Mouse (Mus musculus) MEL (cell line): Measurements from ENCODE around the gene Efr3b.

Experiments used
- CHD2 ChIP-seq: IDR thresholded peaks from 2 replicates; pipeline ENCODE4 v1.6.1; 2011; ENCODE audit warnings: low read length, improper control_type of control experiment
- CTCF ChIP-seq, 3 experiments: IDR thresholded peaks in 2 of 3; conservative IDR thresholded peaks in 1 of 3; 2 replicates each; pipeline ENCODE4 v1.5.1; 2011 to 2012; ENCODE audit warnings: low read length in 3 of 3, low read depth in 2 of 3, mild to moderate bottlenecking in 2 of 3, improper control_type of control experiment in 1 of 3, inconsistent platforms in 1 of 3, mixed read lengths in 1 of 3, moderate library complexity in 1 of 3; ENCODE audit not compliant: control insufficient read depth in 1 of 3, insufficient read depth in 1 of 3, poor library complexity in 1 of 3, severe bottlenecking in 1 of 3
- E2F4 ChIP-seq: IDR thresholded peaks from 2 replicates; pipeline ENCODE4 v1.6.1; 2011; ENCODE audit warnings: low read depth, low read length, improper control_type of control experiment, borderline replicate concordance
- EP300 ChIP-seq, 2 experiments: IDR thresholded peaks; 2 replicates each; pipeline ENCODE4 v1.6.1; 2011; ENCODE audit warnings: improper control_type of control experiment in 2 of 2, low read length in 2 of 2, low read depth in 1 of 2, mild to moderate bottlenecking in 1 of 2
- KAT2A ChIP-seq: conservative IDR thresholded peaks from 2 replicates; pipeline ENCODE4 v1.6.1; 2012; ENCODE audit warnings: low read depth, low read length, improper control_type of control experiment, inconsistent platforms
- MXI1 ChIP-seq: IDR thresholded peaks from 2 replicates; pipeline ENCODE4 v1.6.1; 2011; ENCODE audit warnings: mild to moderate bottlenecking, low read depth, low read length, improper control_type of control experiment
- POLR2A ChIP-seq, 2 experiments: IDR thresholded peaks; 2 replicates each; pipeline ENCODE4 v1.6.1; 2011 to 2012; ENCODE audit warnings: low read length in 2 of 2, mild to moderate bottlenecking in 2 of 2, control low read depth in 1 of 2, improper control_type of control experiment in 1 of 2, low read depth in 1 of 2, moderate library complexity in 1 of 2; ENCODE audit not compliant: control insufficient read depth in 1 of 2, insufficient read depth in 1 of 2, poor library complexity in 1 of 2
- POLR2AphosphoS2 ChIP-seq: IDR thresholded peaks from 2 replicates; pipeline ENCODE4 v1.6.1; 2011; ENCODE audit warnings: low read length, improper control_type of control experiment
- TBP ChIP-seq: IDR thresholded peaks from 2 replicates; pipeline ENCODE4 v1.8.0; 2011; ENCODE audit warnings: low read depth, low read length, improper control_type of control experiment
- USF1 ChIP-seq: IDR thresholded peaks from 2 replicates; pipeline ENCODE4 v1.6.1; 2014; ENCODE audit warnings: low read depth, mild to moderate bottlenecking, inconsistent platforms, low read length, improper control_type of control experiment, moderate library complexity

- TF ChIP-seq CHD2, result no peak
- no peak for TF ChIP-seq POLR2A (IDR thresholded peaks at IDR 0.05; ENCODE audit: control insufficient read depth in 1 of 2, insufficient read depth in 1 of 2, low read depth in 1 of 2, low read length in 2 of 2, poor library complexity in 1 of 2)
- no peak for TF ChIP-seq E2F4
- TF ChIP-seq POLR2AphosphoS2, result no peak
- no peak for TF ChIP-seq KAT2A
- TF ChIP-seq USF1, result no peak
- no peak for TF ChIP-seq CTCF (IDR thresholded peaks at IDR 0.05 in 2 of 3, conservative IDR thresholded peaks at IDR 0.05 in 1 of 3; ENCODE audit: control insufficient read depth in 1 of 3, insufficient read depth in 1 of 3, low read depth in 2 of 3, low read length in 3 of 3, poor library complexity in 1 of 3, severe bottlenecking in 1 of 3)
- TF ChIP-seq EP300 (IDR thresholded peaks at IDR 0.05; ENCODE audit: low read depth in 1 of 2, low read length in 2 of 2), result no peak
- no peak for TF ChIP-seq MXI1
- TF ChIP-seq TBP, result no peak
These were observed 33.0 kb upstream of the Efr3b start for GRCm38 (mm10) chr12:4071671-4072070.
